Mouse (Mus musculus): ENCODE measurements around the gene Gm42957. TPM values are rescaled to one million over a fixed set of nuclear protein-coding genes. Genes with fewer than 3 reads are reported as not detected.
"Not testable (repeated sequence)": the region's sequence is repeated elsewhere in the genome, so short reads cannot be mapped to it uniquely, and the experiment has no call there.

The Gm42957 gene
- total RNA-seq, 2 experiments from 2014 or later = 0.12 to 0.28 TPM

DNA sequence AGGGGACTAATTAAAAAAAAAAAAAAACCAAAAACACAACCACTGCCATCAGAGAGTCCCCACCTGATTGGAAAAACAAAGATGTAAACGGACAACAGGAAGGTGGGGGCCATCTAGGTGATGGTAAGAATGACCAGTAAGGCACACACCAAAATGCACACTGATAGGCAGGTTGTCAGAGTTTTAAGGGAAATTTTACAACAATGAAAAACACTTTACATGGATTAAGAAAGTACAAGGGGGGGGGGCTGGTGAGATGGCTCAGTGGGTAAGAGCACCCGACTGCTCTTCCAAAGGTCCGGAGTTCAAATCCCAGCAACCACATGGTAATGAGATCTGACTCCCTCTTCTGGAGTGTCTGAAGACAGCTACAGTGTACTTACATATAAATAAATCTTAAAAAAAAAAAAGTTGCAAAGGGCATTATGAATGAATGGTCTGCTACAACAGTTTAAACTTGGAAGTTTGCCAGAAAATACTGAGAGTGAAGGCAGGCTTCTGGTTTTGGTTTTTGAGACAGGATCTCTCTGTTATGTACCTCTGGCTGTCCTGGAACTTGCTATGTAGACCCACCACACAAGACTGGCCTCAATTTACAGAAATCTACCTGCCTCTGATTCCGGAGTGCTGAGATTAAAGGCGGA lies 33.3 kb downstream of the Gm42957 start:
- DNase-seq (ENCODE audit: extremely low spot score in 1 of 2, low spot score in 2 of 2) = no peak
- intact Hi-C loops (cut with DNase I) = no loop called here

DNA sequence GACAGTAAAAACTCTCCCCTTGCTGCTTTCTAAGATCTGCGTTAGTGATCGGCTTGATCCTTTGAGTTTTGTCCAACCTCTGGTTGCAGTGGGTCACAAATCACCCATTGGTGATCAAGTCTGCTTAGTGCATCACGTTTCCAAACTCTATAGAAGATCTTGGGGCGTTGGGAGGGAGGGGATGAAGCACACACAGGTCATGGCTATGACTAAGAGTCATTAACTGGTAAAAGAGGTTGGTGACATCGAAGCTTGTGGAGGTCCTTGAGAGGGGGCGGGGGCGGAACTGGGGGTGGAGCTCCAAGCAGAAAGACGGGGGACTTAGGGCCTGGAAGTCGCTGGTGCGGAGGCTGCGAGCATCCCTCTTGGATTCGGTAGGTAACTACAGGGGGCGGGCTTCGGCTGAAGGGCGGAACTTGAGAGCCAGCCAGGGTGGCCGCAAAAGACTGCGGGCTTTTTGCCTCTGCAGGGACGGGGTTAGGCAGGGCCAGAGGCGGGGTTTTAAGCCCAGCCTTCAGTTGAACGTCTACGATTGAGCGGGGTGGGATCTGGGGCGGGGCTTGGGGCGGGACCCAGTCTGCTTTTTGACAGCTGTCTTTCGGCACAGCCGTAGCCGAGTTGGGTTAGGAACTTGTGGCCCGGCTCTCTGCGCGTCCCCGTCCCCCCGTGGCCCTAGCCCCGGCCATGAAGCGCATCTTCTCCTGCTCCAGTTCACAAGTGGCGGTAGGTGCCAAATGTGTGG lies 34.6 kb downstream of the Gm42957 start, which contains the start of gene Ankrd35:
Gene Ankrd35 (plus strand): TSS at position 405 of the 742 bp plus-strand sequence.
- DNase-seq (ENCODE audit: extremely low spot score in 1 of 2, low spot score in 2 of 2) = peak; percentile 45 to 89
- intact Hi-C loops (cut with DNase I) = loop anchor here (5.0 kb wide), 1 partner anchor 37 kb away; the partner anchor contains the start of gene Nudt17

DNA sequence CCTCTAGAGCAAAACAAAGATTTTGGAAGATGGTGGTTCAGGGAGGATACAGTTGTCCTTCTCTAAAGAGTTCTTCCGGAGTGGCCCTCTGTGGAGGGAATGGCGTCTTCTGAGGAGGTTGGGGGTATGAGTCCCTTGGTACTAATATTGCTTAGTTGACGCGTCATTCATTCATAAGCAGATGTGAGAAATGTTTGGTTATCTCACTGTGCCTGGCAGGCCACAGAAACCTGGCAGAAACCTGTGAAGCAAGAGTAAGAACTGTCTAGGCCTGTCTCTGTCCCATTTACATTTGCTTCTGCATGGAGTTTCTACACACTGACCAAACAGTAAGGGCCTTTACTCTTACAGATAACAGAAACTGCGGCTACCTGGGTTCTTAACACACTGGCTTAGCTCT lies 36.2 kb downstream of the Gm42957 start:
- intact Hi-C loops (cut with DNase I) = loop anchor here (5.0 kb wide), 1 partner anchor 36 kb away; the partner anchor contains the start of gene Nudt17
- DNase-seq (ENCODE audit: extremely low spot score in 1 of 2, low spot score in 2 of 2) = no peak

DNA sequence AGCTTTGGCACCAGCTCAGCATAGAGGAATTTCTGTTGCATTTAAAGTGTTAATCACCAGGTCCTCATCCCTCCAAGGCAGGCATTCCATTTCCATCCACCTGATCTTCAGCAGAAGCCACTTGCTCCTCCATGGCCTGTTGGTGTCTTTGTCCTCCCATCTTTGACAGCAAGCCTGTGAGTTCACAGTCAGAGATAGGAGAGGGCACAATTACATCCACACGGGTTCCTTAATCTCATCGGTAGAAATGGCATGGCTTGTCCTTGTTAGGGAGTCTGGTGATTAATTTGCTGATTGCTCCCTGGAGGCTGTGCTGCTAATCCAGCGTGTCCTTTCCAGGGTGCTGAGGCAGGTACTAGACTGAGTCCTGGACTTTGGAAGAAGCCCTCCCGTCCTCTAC lies 38.2 kb downstream of the Gm42957 start:
- DNase-seq (ENCODE audit: extremely low spot score in 1 of 2, low spot score in 2 of 2) = no peak
- intact Hi-C loops (cut with DNase I) = loop anchor here (5.0 kb wide), 1 partner anchor 34 kb away; the partner anchor contains the start of gene Nudt17

DNA sequence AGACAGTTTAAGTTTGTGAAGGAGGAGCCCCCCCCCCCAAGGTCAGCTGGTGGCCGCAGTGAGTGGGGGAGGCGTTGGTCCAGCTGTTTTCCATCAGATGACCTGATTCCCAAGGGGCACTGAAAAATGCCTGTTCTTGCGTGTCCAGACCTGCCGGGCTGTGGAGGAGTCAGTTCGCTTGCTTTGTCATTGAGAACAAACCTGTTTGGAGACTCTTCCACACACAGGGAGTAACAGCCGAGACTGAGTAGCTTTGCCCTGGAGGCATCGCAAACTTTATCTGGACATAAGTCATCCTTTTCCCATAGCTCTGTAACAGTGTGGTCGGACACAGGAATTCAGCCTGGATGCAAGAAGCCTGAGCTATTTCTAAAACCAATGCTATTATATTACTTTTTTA lies 39.2 kb downstream of the Gm42957 start:
- no peak for DNase-seq (ENCODE audit: extremely low spot score in 1 of 2, low spot score in 2 of 2)
- intact Hi-C loops (cut with DNase I) = loop anchor here (5.0 kb wide), 1 partner anchor 33 kb away; the partner anchor contains the start of gene Nudt17

DNA sequence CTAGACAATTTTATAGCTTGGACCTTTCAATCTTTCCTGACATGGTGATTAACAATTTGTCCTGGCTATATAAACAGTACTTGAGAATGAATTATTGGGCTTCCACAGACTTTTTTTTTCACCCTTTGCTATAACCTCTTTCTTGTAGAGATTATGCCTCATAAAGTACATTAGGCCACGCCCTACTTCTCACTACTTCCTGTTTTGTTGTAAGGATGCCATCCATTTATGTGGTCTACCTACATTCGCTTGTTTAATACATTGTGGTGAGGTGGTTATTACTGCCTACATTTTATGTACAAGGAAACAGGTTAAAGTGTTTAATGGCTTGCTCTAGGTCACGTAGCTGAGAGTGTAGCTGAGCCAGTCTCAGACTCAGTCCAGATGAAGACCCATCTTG lies 39.9 kb downstream of the Gm42957 start:
- intact Hi-C loops (cut with DNase I) = no loop called here

DNA sequence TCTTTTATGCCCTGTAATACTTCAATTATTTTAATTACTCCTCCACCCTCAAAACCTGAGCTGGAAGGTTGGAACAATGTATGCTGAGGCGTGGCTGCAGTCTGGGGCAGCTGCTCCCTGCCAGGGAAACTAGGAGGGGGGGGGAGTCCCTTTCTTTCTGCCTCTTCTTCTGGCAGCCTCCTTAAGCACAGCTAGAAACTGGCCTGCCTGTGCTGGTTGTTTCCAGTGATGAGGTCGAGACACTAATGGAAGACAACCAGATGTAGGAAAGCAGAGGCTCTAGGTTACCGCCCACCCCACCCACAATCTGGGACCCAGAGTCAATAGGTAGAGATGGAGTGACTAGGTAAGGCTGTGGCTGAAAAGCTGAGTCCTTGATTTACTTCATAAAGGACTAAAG lies 40.4 kb downstream of the Gm42957 start:
- intact Hi-C loops (cut with DNase I) = no loop called here
- no peak for DNase-seq (ENCODE audit: extremely low spot score in 1 of 2, low spot score in 2 of 2)

More for the DNA sequence above, 39.9 kb downstream of the Gm42957 start:
- no peak for DNase-seq (ENCODE audit: extremely low spot score in 1 of 2, low spot score in 2 of 2)

DNA sequence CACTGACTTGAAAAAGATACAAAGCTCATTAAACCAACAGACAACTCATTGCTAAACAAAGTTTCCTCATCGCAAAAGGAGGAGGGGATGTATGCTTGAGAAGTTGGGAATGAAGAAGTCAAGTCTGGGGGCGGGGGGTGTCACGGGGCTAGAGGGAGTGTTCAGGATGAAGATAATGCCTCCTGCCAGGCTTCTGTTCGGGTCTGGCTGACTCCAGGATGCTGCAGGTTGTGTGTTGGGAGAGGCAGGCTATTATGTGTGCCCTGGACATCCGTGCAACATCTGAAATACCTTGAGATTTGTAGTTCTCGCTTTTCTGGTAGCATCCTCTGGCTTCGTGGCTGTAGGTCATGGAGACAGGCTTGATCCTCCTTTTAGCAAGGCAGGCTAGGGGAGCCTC lies 43.2 kb downstream of the Gm42957 start:
- DNase-seq (ENCODE audit: extremely low spot score in 1 of 2, low spot score in 2 of 2) = no peak
- intact Hi-C loops (cut with DNase I) = no loop called here

DNA sequence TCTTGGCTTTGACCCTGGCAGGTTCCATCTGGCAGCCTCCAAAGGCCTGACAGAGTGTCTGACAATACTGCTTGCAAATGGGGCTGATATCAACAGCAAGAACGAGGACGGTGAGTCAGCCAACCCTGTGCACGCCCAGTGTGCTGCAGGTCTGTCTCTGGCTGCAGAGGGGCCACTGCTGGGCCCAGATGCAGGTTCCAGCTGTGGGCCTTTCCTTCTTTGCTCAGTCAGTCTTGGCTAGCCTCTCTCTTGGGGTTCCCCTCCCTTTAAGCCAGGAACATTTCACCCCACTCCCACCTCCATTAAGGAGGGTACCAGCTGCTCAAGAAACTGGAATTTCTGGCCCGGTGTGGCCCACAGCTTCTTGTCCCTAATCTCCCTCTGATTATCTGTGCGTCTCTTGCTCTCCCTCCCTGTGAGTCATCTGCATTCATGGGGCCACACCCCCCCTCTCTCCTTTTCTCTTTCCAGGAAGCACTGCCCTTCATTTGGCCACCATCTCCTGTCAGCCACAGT lies 43.9 kb downstream of the Gm42957 start:
- DNase-seq (ENCODE audit: extremely low spot score in 1 of 2, low spot score in 2 of 2) = no peak
- intact Hi-C loops (cut with DNase I) = no loop called here

DNA sequence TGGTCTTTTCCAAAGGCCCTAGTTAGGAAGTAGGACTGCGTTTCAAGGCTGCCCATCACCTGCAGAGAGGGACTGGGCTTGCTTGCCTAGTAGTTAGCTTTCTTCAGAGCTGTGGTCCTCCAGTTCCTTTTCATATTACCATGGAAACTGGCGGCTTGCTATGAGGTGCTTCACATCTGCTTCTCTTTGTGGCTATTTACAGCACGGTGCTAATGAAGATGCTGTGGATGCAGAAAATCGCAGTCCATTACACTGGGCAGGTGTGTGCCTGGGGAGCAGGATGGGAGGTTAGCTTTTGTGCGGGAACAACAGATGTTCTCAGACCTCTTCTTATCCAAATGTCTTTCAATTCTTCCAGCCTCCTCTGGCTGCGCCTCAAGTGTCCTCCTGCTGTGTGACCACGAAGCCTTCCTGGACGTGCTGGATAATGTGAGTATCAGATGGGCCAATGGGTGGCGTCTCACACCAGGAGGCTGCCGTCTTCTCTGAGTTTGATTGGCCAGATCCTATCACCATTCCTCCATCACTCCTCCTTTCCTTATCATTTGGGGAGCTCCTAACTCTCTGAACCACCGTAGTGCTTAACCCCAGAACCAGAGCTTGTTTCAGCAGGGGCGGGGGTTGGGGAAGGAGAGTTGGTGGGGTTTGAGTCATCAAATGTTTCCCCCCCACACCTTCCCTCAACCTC lies 45.1 kb downstream of the Gm42957 start:
- DNase-seq (ENCODE audit: extremely low spot score in 1 of 2, low spot score in 2 of 2) = no peak
- intact Hi-C loops (cut with DNase I) = no loop called here

DNA sequence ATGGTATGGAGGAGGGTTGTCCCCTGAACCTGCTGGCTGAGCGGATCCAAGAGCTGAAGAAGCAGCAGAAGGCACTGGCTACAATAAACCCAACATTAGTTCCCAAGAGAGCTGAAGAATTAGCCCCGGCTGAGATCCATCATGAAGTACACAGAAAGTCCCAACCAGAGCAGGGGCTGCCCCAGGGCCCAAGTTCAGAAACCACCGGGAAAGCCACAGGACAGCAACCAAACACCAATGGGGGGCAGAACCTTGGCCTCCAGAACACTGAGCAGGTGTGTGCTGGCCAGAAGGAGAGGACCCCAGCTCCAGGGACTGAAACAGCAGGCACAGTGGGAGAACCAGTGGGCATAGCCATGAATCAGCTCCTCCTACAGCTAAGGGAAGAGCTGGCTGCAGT lies 48.2 kb downstream of the Gm42957 start:
- no peak for DNase-seq (ENCODE audit: extremely low spot score in 1 of 2, low spot score in 2 of 2)
- intact Hi-C loops (cut with DNase I) = no loop called here

DNA sequence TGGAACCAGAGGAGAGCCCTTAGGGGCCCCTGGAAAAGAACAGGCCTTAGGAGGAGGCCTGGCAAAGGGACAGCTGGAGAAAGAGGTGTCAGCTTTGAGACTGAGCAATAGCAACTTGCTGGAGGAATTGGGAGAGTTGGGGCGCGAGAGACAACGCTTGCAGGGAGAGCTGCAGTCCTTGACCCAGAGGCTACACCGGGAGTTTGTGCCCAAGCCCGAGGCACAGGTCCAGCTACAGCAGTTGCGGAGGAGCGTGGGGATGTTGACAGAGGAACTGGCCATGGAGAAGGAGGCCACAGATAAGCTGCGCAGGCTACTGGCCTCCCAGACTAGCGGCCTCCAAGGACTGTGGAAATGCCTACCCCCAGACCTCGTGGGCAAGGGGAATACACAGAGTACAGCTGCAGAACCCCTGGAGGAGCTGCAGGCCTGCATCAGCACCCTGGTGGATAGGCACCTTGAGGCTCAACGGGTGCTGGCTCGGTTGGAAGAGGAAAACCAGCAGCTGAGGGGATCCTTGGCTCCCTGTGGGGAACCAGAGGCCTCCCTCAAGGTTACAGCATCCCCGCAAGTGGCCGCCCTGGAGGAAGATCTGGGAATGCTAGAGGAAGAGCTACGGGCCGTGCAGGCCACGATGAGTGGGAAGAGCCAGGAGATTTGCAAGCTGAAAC lies 49.0 kb downstream of the Gm42957 start:
- intact Hi-C loops (cut with DNase I) = no loop called here
- no peak for DNase-seq (ENCODE audit: extremely low spot score in 1 of 2, low spot score in 2 of 2)

DNA sequence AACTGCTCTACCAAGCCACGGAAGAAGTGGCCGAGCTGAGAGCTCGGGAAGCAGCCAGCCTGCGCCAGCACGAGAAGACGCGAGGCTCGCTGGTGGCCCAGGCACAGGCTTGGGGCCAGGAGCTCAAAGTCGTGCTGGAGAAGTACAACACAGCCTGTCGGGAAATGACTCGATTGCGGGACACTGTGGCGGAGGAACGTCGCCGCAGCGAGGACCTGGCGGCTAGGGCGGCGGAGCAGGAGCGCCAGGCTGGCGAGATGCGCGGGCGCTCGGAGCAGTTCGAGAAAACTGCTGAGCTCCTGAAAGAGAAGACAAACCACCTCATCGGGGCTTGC lies 49.5 kb downstream of the Gm42957 start:
- DNase-seq (ENCODE audit: extremely low spot score in 1 of 2, low spot score in 2 of 2) = no peak
- intact Hi-C loops (cut with DNase I) = no loop called here

DNA sequence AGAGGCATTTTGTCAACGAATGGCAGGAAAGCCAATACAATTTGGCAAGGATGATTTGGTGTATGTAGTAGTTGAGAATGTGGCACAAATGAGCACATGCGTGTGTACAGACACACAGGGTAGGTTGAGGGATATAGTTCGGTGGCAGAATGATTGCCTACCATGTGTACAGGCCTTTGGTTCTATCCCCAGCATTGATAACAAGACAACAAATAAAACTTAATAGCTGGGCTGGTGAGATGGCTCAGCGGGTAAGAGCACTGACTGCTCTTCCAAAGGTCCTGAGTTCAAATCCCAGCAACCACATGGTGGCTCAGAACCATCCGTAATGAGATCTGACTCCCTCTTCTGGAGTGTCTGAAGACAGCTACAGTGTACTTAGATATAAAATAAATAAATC lies 50.8 kb downstream of the Gm42957 start:
- intact Hi-C loops (cut with DNase I); DNase-seq (ENCODE audit: extremely low spot score in 1 of 2, low spot score in 2 of 2): not testable (repeated sequence)

DNA sequence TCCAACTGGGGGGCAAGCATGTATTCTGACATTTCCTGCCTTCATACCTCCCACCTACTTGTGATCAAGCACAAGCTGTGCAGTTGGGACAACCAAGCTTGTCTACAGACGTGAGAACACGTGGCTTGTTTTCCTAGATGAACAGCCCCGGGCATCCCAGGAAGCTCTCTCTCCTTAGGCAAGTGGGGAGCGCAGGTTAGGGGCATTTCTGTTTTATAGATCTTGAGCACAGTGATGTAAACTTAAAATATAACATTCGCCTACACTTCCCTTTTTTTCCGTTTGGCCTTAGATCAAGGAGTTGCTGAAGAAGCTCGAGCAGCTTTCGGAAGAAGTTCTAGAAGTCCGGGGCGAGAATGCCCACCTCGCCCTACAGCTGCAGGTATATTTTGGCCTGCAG lies 53.6 kb downstream of the Gm42957 start:
- no peak for DNase-seq (ENCODE audit: extremely low spot score in 1 of 2, low spot score in 2 of 2)
- intact Hi-C loops (cut with DNase I) = no loop called here

DNA sequence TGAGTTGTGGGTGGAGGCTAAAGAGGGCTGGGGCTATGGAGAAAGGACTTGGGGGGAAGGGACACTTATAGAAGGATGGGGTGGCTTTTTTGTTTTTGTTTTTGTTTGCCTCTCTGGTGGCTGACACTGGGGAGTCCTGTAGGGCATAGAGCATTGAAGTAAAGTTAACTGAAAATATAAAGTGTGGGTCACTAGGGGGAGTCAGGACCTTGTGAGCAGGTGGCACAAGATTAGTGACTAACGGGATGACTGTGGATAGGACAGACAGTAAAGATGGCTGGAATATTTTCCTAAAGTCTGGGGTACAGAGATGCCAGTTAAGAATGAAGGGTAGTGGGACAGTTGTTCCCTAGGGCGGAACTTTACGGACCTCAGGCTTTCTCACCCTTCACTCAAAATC lies 55.0 kb downstream of the Gm42957 start:
- DNase-seq (ENCODE audit: extremely low spot score in 1 of 2, low spot score in 2 of 2) = no peak
- intact Hi-C loops (cut with DNase I) = no loop called here

DNA sequence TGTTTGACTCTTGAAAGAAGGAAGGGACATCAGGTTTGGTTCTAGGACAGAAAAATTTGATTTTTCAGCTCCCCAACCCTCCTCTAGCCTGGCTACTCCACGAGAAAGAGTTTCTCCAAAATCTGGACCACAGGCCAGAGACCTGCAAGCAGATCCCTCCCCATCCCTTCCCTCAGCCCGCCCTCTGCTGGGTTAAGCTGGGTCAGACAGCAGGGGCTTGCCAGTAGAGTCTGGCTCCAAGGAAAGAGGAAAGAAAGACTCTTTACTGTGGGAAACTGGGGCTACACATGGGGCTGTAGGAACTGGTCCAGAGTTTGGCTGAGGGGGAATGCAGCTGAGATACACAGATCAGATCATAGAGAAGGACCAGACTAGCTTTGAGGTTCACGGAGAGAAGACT lies 57.2 kb downstream of the Gm42957 start:
- intact Hi-C loops (cut with DNase I) = no loop called here
- DNase-seq (ENCODE audit: extremely low spot score in 1 of 2, low spot score in 2 of 2) = peak in 1 of 2 experiments; percentile 69

DNA sequence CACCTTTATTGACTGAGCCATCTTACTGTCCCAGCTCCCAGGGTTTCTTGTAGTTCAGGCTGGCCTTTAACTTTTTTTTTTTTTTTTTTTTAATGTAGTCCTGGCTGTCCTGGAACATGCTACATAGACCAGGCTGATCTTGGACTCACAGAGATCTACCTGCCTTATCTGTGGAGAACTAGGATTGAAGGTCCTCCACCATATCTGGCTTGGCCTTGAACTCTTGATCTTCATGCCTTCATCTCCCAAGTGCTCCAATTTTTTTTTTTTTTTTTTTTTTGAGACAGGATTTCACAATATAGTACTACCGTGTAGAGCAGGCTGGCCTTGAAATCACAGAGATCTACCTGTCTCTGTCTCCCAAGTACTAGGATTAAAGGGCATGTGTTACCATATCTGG lies 58.3 kb downstream of the Gm42957 start:
- intact Hi-C loops (cut with DNase I) = no loop called here

DNA sequence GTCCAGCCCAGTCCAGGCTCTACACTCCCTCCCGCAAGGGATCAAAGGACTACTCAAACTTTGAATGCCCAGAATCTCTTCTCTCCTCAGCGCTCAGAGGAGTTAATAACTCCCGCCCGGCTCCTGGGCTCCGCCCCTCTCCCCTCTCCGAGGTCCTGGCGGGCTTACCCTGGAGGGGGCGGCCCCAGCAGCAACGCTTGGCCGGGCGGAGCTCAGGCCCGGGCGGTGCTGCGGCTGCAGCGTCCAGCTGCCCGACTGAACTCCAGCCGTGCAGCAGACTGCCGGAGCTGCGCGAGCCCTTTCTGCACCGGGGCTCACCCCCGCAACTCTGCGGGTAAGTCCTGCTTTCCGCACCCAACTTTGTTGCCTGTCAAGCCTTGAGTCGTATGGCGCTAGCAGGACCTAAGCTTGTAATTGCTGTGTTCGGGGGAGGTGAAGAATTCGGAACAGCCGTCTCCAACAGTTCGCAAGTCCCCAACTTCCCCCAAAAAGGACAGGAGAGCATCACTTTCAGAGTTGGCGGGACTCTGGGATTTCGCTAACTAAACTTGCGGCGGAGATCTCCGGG lies 61.0 kb downstream of the Gm42957 start, which contains the start of gene Pias3:
Gene Pias3 (plus strand): TSS at position 187 of the 568 bp plus-strand sequence.
- peak in 1 of 2 experiments; percentile 93 for DNase-seq (ENCODE audit: extremely low spot score in 1 of 2, low spot score in 2 of 2)
- intact Hi-C loops (cut with DNase I) = loop anchor here (5.0 kb wide), 1 partner anchor 149 kb away; no protein-coding TSS in a partner anchor

More for the DNA sequence above, 58.3 kb downstream of the Gm42957 start:
- no peak for DNase-seq (ENCODE audit: extremely low spot score in 1 of 2, low spot score in 2 of 2)

All from left cerebral cortex, postnatal 10 days (tissue).